Mouse (Mus musculus) macrophage (primary cell): ENCODE data around the gene Celf2. TPM values are rescaled to one million over a fixed set of nuclear protein-coding genes. Genes with fewer than 3 reads are reported as not detected.

ENCODE experiments used
- H3K27ac ChIP-seq: fragments of 350-480 bp; formaldehyde crosslinking; 2 replicates; pipeline ENCODE4 v1.9.0; 2021
- H3K36me3 ChIP-seq: fragments of 350-480 bp; formaldehyde crosslinking; 2 replicates; pipeline ENCODE4 v1.9.0; 2021; ENCODE audit errors: inconsistent target
- H3K4me3 ChIP-seq: fragments of 350-480 bp; formaldehyde crosslinking; 2 replicates; pipeline ENCODE4 v1.9.0; 2021; ENCODE audit errors: inconsistent target
- H3K79me2 ChIP-seq: fragments of 350-480 bp; formaldehyde crosslinking; 2 replicates; pipeline ENCODE4 v1.9.0; 2021; ENCODE audit errors: inconsistent target
- WGBS: methylation state at CpG from one replicate; pipeline ENCODE4 v1.1.7; 2026; ENCODE audit warnings: inconsistent platforms; ENCODE audit not compliant: missing documents; 5-methylcytosine and 5-hydroxymethylcytosine counted together
- polyA plus RNA-seq: library from polyadenylated mRNA; stranded (reverse); fragments of 250-400 nt; gene quantifications from 3 replicates; pipeline ENCODE4 v1.2.4, GENCODE M21; 2018; ENCODE audit warnings: inconsistent platforms

Celf2 gene
- polyA plus RNA-seq, 1 experiment from 2014 or later = 142 TPM

DNA sequence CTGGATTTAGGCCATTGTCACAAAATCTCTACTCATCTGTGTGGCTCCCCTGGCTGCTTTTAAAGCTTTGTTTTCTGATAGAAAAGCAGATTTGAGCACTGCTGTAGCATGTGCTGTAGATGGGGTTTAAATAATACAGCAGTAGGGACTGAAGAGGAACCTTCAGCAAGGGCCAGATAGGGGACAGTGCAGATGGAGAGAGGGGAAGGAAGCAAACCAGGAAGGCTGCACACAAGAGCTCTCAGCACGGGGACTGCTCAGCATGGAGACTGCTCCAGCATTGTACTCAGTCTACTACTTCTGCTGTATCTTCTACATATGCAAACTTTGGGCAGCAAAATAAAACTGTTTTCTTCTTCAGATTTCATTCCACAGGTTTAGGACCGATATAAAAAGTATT, 687.8 kb downstream of the Celf2 start:
- Histone ChIP-seq H3K79me2 (no peaks in the 10 kb centered on the region), H3K27ac (no peak overlapping the region)
- 32% methylated on average over 2 of the region's 2 CpGs for WGBS

DNA sequence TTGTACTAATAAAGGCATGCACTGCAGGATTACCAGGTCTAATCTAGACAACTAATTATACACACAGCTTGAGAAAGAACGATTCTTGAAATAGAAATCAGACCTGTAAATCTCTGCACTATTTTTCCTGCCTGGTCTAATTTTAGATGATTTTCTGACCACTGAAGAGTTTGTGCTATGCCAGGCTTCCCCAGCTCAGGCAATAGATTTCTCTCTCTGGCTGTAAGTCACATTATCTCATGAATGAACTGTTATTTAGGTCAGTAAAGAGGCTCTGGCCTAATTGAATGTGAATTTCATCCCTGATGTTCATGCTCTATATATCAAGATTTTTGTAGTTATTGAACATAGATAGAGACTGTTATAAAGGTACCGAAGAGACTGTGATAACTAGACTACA, 694.1 kb downstream of the Celf2 start:
- H3K79me2 ChIP-seq = no peaks in the 10 kb centered on the region
- 79% methylated on average over 2 of the region's 2 CpGs for WGBS
- H3K27ac ChIP-seq = no peak overlapping the region
- no peaks in the 10 kb centered on the region for H3K36me3 ChIP-seq
- no peak overlapping the region for H3K4me3 ChIP-seq

More for the DNA sequence above, 687.8 kb downstream of the Celf2 start:
- H3K36me3 ChIP-seq = no peaks in the 10 kb centered on the region
- H3K4me3 ChIP-seq = no peak overlapping the region

DNA sequence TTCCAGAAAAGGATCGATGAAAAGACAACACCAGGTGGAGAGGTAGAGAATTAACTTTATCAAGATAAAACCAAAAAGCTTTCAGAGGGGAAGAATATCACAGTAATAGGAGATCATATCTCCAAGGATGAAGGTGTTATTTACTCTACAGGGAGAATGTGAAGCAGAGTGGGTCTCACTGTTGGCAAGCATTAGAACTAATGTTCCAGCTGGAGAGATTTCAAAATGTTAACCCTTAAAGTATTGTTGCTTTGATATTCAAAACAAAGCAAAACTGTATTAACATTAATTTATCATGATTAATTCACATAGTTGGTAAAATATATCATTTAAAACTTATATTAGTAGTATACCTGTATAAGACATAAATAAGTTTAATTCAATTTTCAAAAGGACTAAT, 700.6 kb downstream of the Celf2 start:
- Histone ChIP-seq H3K79me2 (no peaks in the 10 kb centered on the region), H3K4me3 (no peak overlapping the region), H3K27ac (no peak overlapping the region), H3K36me3 (no peaks in the 10 kb centered on the region)
- 62% methylated on average over 1 of the region's 1 CpGs for WGBS

DNA sequence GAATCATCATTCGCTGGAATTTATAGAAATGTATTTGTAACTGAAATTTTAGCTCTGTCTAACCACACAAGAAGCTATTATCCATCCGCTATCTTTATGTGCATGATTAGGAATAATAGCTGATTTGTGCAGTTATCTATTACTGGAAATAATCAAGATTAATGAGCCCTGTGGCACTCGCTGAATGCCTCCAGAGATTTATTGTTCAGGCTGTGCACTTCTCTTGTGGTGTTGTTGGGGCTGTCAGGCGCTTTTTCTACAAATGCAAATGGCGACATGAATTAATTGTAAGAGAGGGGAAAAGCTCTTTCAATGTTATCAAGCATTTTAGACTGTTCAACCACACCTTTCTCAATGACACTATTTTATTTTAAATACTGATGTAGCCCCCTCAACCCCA, 712.6 kb downstream of the Celf2 start:
- Histone ChIP-seq H3K79me2 (no peaks in the 10 kb centered on the region), H3K36me3 (no peaks in the 10 kb centered on the region), H3K27ac (no peak overlapping the region), H3K4me3 (no peak overlapping the region)
- WGBS = 92% methylated on average over 5 of the region's 5 CpGs

DNA sequence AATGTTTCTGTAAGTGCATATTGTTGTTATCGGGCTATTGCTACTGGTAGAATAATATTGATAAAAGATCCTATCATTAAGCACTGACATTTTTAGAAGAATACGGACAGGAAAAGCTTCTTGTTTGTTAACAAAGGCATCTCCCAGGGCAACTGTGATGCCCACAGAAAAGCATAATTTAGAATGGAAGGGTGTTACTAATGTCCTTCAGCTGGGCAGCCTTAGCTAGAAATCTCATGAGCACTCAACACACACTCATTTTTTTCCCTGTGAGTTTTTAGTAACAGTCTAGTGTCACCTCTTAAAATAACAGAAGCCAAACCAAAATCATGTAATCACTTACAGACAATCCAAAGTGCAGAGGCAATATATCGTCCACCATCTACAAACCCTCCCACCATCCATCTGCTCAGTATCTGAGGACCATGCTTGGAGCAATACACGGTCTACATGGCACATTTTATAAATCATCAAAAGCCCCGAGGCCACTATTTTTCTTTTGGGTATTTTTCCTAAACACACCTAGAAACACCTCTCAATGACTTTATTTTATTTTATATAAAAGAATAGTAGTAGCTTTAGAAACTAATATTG, 713.3 kb downstream of the Celf2 start:
- Histone ChIP-seq H3K27ac (no peak overlapping the region), H3K36me3 (no peaks in the 10 kb centered on the region), H3K4me3 (no peak overlapping the region), H3K79me2 (no peaks in the 10 kb centered on the region)
- WGBS = 94% methylated on average over 5 of the region's 5 CpGs

DNA sequence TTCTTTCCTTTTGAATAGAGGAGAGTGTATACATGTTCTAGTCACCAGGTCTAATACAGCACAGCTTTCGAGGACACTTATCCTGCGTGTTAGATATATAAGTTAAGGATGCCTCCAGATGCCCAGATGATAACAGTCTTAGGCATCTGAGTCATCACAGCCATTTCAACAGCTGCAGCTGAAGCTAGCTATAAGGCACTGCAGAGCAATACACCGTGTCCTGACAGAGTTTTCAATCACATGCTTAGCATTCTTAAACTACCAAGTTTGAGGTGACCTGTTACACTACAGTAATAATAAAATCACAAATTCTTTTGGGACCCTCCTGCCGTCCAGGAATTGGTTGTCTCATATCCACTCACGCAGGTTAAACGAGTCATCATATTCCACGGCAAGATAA, 714.5 kb downstream of the Celf2 start:
- WGBS = 94% methylated on average over 7 of the region's 7 CpGs
- Histone ChIP-seq H3K36me3 (no peaks in the 10 kb centered on the region), H3K4me3 (no peak overlapping the region), H3K79me2 (no peaks in the 10 kb centered on the region), H3K27ac (no peak overlapping the region)

DNA sequence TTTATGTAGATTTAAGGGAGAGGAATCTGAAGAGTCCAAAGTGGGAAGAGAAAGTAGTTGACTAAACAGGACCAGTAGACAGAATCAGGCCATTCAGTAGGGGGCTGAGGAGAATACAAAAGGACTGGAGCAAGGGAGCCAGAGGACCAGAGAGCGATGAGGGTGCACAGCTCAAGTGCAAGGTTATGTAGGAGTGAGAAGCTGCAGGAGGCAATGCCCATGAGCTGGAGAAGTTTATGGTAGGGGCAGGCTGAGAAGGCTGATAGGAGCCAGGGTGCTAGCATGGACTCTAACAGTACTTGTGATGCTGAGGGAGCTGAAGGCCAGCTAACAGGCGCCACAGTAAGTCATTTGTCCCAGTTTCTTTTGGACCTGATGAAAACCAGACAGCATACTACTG, 718.5 kb downstream of the Celf2 start:
- Histone ChIP-seq H3K79me2 (no peaks in the 10 kb centered on the region), H3K27ac (no peak overlapping the region), H3K4me3 (no peak overlapping the region), H3K36me3 (no peaks in the 10 kb centered on the region)
- 97% methylated on average over 2 of the region's 2 CpGs for WGBS

DNA sequence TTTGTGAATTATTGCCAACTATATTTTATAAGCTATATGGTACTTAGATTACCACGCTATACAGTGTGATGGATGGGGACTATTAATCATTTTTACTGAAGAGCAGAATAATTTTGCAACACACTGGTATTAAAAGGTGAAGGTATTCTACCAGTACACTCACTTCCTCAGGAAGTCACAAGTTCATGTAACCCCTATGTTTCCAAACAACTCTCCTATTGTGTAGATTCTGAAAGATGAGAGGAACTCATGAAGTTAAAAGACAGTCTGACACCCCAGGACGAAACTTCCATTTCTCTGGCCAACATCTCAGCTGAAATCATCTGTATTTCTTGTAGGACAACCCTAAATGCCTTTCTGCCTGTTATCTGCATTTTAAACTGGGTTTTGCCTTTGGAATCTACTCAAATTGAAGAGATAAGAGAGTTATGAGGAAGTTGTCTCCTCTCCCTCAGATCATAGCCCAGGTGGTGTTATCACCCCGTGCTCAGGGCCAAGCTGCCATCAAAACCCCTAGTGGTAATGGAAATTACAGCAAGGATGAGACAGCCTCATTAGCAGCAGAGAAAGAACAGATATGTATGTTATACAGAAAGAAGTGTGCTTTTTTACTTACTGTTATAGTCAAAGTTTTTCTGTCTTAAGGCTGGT, 722.7 kb downstream of the Celf2 start:
- WGBS = 73% methylated on average over 3 of the region's 3 CpGs
- no peaks in the 10 kb centered on the region for H3K36me3 ChIP-seq
- no peak overlapping the region for H3K4me3 ChIP-seq
- no peaks in the 10 kb centered on the region for H3K79me2 ChIP-seq
- H3K27ac ChIP-seq = no peak overlapping the region

DNA sequence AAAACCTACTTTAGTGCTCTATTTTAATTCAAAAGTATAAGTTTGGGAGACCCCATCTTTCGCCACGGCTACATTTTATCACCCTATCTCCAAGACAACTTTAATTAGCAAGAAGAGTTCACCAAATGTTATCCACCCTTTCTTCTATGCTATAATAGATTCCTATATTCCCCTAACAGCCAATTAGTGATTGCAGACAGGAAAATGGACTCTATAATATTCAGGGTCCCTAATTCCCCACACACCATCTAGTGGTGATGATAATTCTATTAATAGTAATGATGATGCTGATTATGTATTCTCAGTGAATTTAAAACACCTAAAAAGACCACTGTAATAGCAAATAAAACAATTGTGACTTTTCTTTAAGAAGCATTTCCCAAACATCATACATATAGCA, 739.1 kb downstream of the Celf2 start:
- Histone ChIP-seq H3K79me2 (no peaks in the 10 kb centered on the region), H3K4me3 (no peak overlapping the region), H3K36me3 (no peaks in the 10 kb centered on the region), H3K27ac (no peak overlapping the region)
- 88% methylated on average over 2 of the region's 2 CpGs for WGBS

DNA sequence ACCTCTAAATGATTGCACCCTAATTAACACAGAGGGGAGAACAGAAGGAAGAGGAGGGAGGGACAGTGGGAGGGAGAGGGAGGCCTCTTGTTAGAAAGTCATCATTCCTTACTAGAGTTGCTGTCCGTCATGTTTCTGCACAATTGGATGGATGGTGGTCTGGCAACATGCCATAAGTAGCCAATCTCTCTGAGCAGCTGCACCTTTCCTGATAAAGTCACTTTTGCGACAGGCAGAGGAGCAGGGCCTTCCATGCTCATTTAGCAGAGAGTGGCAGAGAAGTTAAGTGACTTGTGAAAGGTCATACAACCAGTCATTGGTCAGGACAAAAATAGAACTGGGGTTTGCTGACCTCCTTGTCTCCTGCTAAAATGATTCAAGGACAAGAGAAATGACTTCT, 747.0 kb downstream of the Celf2 start:
- WGBS = 38% methylated on average over 2 of the region's 2 CpGs
- Histone ChIP-seq H3K27ac (no peak overlapping the region), H3K36me3 (no peaks in the 10 kb centered on the region), H3K4me3 (no peak overlapping the region), H3K79me2 (no peaks in the 10 kb centered on the region)

DNA sequence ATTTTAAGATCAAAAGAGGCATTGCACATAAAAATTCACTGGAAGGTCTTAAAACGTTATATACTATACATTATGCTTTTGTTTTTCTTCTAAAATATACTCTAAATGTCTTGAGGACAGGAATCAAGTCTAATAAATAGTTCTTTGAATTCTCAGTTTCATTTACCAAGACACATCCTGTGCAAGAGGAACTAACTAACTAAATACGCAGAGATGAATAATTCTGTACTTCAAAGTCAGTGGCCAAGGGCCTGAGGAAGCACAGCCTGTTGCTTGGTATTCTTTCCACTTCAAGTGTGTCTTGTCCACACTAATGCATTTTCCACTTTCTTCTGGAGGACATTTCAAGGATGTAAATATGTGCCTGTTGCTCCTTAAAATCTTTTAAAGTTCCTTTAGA, 766.2 kb downstream of the Celf2 start:
- no peaks in the 10 kb centered on the region for H3K79me2 ChIP-seq
- H3K4me3 ChIP-seq = no peak overlapping the region
- H3K36me3 ChIP-seq = no peaks in the 10 kb centered on the region
- 50% methylated on average over 2 of the region's 2 CpGs for WGBS
- no peak overlapping the region for H3K27ac ChIP-seq

DNA sequence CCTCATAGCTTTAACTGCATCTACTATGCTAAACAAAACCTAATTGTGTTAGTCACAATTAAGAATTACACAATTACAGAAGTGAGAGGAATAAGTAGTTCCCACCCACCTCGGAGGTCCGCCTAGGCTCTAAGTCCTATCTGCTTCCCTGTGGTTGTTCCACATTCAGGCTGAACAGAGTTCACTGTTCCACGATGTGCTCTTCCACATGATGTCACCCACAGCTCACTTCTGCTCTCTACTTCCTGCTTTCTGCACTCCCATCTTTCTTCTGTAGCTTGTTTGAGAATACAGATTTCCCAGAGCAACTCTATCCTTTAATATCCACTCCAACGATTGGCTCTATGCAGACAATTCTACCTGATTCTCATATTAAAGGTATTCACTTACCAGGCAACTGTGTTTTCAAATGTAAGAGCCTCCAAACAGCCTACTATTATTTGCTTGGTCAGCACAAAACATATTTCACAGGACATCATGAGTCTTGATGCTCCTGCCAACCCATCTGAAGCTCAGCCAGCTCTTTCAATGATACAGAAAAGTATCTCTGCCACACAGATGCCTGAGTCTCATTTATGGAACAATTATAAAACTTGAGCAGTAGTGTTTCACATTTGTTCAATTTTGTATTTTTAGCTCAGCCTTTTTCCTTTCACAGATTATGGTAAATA, 769.2 kb downstream of the Celf2 start:
- Histone ChIP-seq H3K79me2 (no peaks in the 10 kb centered on the region), H3K4me3 (no peak overlapping the region), H3K27ac (no peak overlapping the region), H3K36me3 (no peaks in the 10 kb centered on the region)
- WGBS = 25% methylated on average over 4 of the region's 4 CpGs

DNA sequence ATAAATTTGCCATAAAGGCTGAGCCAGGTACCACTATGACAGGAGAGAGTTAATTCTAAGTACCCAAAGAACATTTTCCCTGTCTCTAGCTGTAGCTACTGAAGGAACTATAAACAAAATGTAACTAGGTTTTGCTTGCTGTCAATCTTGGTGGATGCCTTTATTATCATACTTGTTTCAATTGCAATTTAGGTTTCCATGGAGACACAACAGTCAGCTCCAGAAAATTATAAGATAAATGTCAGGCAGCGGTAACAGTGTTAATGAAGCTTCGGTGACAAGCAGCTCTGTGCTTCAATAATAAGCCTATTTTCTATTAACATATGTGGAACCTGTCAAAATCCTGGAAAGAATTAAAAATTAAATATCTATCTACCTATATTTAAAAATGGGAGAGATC, 777.3 kb downstream of the Celf2 start:
- H3K36me3 ChIP-seq = no peaks in the 10 kb centered on the region
- H3K27ac ChIP-seq = no peak overlapping the region
- H3K4me3 ChIP-seq = no peak overlapping the region
- 100% methylated on average over 2 of the region's 2 CpGs for WGBS
- H3K79me2 ChIP-seq = no peaks in the 10 kb centered on the region

DNA sequence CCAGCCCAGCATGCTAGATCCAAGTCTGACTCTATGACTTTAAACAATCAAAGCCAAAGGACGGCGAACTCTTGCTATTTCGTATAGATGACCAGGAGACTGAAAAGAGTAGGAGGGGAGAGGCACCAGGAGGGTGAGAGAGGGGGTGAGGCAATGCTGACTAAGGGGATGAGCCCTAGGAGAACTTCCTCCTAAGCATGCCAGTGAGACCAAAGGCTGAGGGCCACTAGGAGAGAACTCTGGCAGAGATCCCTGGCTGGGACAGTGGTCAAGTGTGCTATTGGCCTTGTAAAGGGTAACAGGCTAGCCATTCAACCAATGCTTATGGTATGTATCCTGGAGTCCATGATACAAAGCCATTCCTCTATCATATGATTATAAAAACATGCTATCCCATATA, 778.5 kb downstream of the Celf2 start:
- Histone ChIP-seq H3K4me3 (no peak overlapping the region), H3K79me2 (no peaks in the 10 kb centered on the region), H3K36me3 (no peaks in the 10 kb centered on the region), H3K27ac (no peak overlapping the region)
- 56% methylated on average over 3 of the region's 3 CpGs for WGBS

DNA sequence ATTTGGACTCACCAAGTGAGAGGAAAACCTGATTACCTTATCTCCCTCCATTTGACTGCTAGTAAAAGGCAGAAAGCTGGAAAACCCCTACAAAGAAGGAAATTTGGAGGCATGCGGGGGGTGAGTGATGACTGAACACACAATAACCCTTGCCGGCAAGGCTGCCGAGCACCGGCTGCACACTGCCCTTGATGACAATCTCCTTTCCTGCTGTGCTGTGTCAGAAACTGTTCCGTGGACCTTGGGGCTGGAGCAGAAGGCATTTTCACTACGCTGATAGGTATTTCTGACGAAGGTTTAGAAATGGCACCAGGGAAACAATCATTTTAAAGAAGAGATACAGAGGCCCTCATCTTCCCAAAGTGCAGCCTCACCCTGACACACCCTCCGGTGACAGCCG, 779.4 kb downstream of the Celf2 start:
- H3K36me3 ChIP-seq = no peaks in the 10 kb centered on the region
- H3K4me3 ChIP-seq = no peak overlapping the region
- H3K79me2 ChIP-seq = no peaks in the 10 kb centered on the region
- 74% methylated on average over 9 of the region's 9 CpGs for WGBS
- no peak overlapping the region for H3K27ac ChIP-seq
